Mouse (Mus musculus): Measurements from ENCODE around the gene Ldb3.

DNA sequence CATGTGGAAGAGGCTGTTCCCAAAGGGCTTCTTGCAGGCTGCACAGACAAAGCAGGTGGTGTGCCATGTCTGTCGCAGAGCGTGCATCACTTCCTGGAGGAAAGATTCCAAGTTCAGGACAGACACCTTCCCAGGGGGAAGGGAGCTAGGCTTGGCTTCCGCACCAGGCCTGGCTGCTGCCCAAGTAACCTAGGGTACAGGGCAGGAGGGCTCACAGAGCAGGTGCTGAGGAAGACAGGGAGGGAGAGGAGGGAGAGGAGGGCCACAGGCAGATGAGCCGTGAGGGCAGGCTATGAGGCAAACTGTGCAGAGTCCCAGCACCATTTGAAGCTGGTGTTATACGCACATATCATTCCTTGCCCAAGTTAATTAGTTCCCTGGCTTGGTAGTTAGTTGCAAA, 46.6 kb downstream of the Ldb3 start:
- no peak for TF ChIP-seq CTCF (IDR thresholded peaks at IDR 0.05; ENCODE audit: control insufficient read depth, insufficient read depth, low read length)
- TF ChIP-seq POLR2A (IDR thresholded peaks at IDR 0.05; ENCODE audit: borderline replicate concordance, control insufficient read depth, low read depth, low read length), result no peak

All from bone marrow, adult 2 months (tissue).